Mouse (Mus musculus) frontal cortex, postnatal 36 days (tissue): ENCODE measurements around the gene Olfr384.
"Not testable (repeated sequence)": the region's sequence is repeated elsewhere in the genome, so short reads cannot be mapped to it uniquely, and the experiment has no call there.

Experiments
- DNase-seq, 2 experiments: peaks; one replicate each; pipeline ENCODE4 v3.0.0; 2022; ENCODE audit warnings: low spot score in 2 of 2

Olfr384 gene

GRCm38 (mm10) chr11:73598294-73598693 lies at the start of gene Olfr384:
Olfr384 (plus strand) TSS chr11:73598594.
- DNase-seq, result no peak

- DNase-seq, result no peak
Measured at GRCm38 (mm10) chr11:73579871-73580270, 18.5 kb upstream of the Olfr384 start.

- DNase-seq, result not testable (repeated sequence)
Measured at GRCm38 (mm10) chr11:73583188-73583587, 15.2 kb upstream of the Olfr384 start.

GRCm38 (mm10) chr11:73592908-73593307 lies 5.5 kb upstream of the Olfr384 start, which contains the start of gene Olfr385:
Olfr385 (minus strand) TSS chr11:73593008.
- no peak for DNase-seq
